Mouse (Mus musculus): ENCODE results near the gene Mymx. TPM values are rescaled to one million over a fixed set of nuclear protein-coding genes. Genes with fewer than 3 reads are reported as not detected.
"Not testable (repeated sequence)": the region's sequence is repeated elsewhere in the genome, so short reads cannot be mapped to it uniquely, and the experiment has no call there.

Gene Mymx
- polyA plus RNA-seq, 1 experiment from 2014 or later: 0.92 TPM

- Histone ChIP-seq H3K36me3 (no peaks in the 10 kb centered on the region), H3K9ac (no peak overlapping the region), H3K4me3 (no peak overlapping the region), H3K4me2 (no peak overlapping the region), H3K27me3 (replicated peaks) (no peaks in the 10 kb centered on the region), H3K9me3 (replicated peaks) (no peaks in the 10 kb centered on the region), H3K27ac (ENCODE audit: poor library complexity, severe bottlenecking) (no peak overlapping the region), H3K4me1 (replicated peaks) (peaks cover 26% of the 10 kb centered on the region)
- ATAC-seq (ENCODE audit: insufficient number of reproducible peaks, low FRiP score): no peak
- WGBS: 36% methylated on average over 3 of the region's 3 CpGs
Observed at GRCm38 (mm10) chr17:45628160-45628559, 26.3 kb upstream of the Mymx start.

- Histone ChIP-seq H3K27me3 (replicated peaks) (no peaks in the 10 kb centered on the region), H3K4me1 (replicated peaks) (peaks cover 26% of the 10 kb centered on the region), H3K9ac (peak overlapping the region; percentile 56), H3K36me3 (no peaks in the 10 kb centered on the region), H3K27ac (ENCODE audit: poor library complexity, severe bottlenecking) (no peak overlapping the region), H3K4me3 (no peak overlapping the region; the same call in 1 of the 2 replicates), H3K9me3 (replicated peaks) (no peaks in the 10 kb centered on the region), H3K4me2 (peak overlapping the region; percentile 56)
- no peak for ATAC-seq (ENCODE audit: insufficient number of reproducible peaks, low FRiP score)
- 22% methylated on average over 15 of the region's 15 CpGs for WGBS
Observed at GRCm38 (mm10) chr17:45626577-45627134, 24.8 kb upstream of the Mymx start.

DNA sequence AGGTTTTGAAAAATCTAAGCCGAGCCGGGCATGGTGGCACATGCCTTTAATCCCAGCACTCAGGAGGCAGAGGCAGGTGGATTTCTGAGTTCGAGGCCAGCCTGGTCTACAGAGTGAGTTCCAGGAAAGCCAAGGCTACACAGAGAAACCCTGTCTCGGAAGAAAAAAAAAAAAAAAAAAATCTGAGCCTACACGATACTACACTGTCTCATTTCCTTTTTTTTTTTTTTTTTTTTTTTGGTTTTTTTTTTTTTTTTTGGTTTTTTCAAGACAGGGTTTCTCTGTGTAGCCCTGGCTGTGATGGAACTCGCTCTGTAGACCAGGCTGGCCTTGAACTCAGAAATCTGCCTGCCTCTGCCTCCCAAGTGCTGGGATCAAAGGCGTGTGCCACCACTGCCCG, 21.5 kb upstream of the Mymx start:
- H3K9ac ChIP-seq; H3K27me3 ChIP-seq (replicated peaks); H3K36me3 ChIP-seq; ATAC-seq (ENCODE audit: insufficient number of reproducible peaks, low FRiP score); H3K27ac ChIP-seq (ENCODE audit: poor library complexity, severe bottlenecking); H3K4me3 ChIP-seq; H3K4me2 ChIP-seq; H3K9me3 ChIP-seq (replicated peaks): not testable (repeated sequence)
- H3K4me1 ChIP-seq (replicated peaks): peaks cover 19% of the 10 kb centered on the region
- 82% methylated on average over 8 of the region's 8 CpGs for WGBS

- Histone ChIP-seq H3K27ac (ENCODE audit: poor library complexity, severe bottlenecking) (peak overlapping the region; percentile 77), H3K4me3 (peak overlapping the region; percentile 29), H3K4me2 (peak overlapping the region; percentile 61), H3K27me3 (replicated peaks) (no peaks in the 10 kb centered on the region), H3K4me1 (replicated peaks) (peaks cover 15% of the 10 kb centered on the region), H3K9ac (peak overlapping the region; percentile 40; the same call in 1 of the 2 replicates), H3K36me3 (no peaks in the 10 kb centered on the region), H3K9me3 (replicated peaks) (no peaks in the 10 kb centered on the region)
- WGBS: 15% methylated on average over 20 of the region's 20 CpGs
- ATAC-seq (ENCODE audit: insufficient number of reproducible peaks, low FRiP score): peak; percentile 71
Observed at GRCm38 (mm10) chr17:45619386-45620256, 17.7 kb upstream of the Mymx start.

GRCm38 (mm10) chr17:45618941-45619385, 17.1 kb upstream of the Mymx start:
- H3K36me3 ChIP-seq: no peaks in the 10 kb centered on the region
- H3K4me1 ChIP-seq (replicated peaks): peaks cover 15% of the 10 kb centered on the region
- ATAC-seq (ENCODE audit: insufficient number of reproducible peaks, low FRiP score): peak; percentile 83
- no peaks in the 10 kb centered on the region for H3K9me3 ChIP-seq (replicated peaks)
- H3K9ac ChIP-seq: peak overlapping the region; percentile 40; the same call in 1 of the 2 replicates
- H3K4me2 ChIP-seq: peak overlapping the region; percentile 61
- peak overlapping the region; percentile 77 for H3K27ac ChIP-seq (ENCODE audit: poor library complexity, severe bottlenecking)
- peak overlapping the region; percentile 29 for H3K4me3 ChIP-seq
- no peaks in the 10 kb centered on the region for H3K27me3 ChIP-seq (replicated peaks)
- WGBS: 17% methylated on average over 8 of the region's 8 CpGs

- H3K9me3 ChIP-seq (replicated peaks): no peaks in the 10 kb centered on the region
- H3K27ac ChIP-seq (ENCODE audit: poor library complexity, severe bottlenecking): no peak overlapping the region
- H3K27me3 ChIP-seq (replicated peaks): no peaks in the 10 kb centered on the region
- peaks cover 15% of the 10 kb centered on the region for H3K4me1 ChIP-seq (replicated peaks)
- no peak overlapping the region for H3K4me2 ChIP-seq
- no peak for ATAC-seq (ENCODE audit: insufficient number of reproducible peaks, low FRiP score)
- H3K36me3 ChIP-seq: no peaks in the 10 kb centered on the region
- H3K9ac ChIP-seq: no peak overlapping the region
- no peak overlapping the region for H3K4me3 ChIP-seq
- 83% methylated on average over 6 of the region's 6 CpGs for WGBS
Observed at GRCm38 (mm10) chr17:45617655-45618054, 15.8 kb upstream of the Mymx start.

GRCm38 (mm10) chr17:45616679-45617078, 14.8 kb upstream of the Mymx start:
- WGBS: 77% methylated on average over 3 of the region's 3 CpGs

DNA sequence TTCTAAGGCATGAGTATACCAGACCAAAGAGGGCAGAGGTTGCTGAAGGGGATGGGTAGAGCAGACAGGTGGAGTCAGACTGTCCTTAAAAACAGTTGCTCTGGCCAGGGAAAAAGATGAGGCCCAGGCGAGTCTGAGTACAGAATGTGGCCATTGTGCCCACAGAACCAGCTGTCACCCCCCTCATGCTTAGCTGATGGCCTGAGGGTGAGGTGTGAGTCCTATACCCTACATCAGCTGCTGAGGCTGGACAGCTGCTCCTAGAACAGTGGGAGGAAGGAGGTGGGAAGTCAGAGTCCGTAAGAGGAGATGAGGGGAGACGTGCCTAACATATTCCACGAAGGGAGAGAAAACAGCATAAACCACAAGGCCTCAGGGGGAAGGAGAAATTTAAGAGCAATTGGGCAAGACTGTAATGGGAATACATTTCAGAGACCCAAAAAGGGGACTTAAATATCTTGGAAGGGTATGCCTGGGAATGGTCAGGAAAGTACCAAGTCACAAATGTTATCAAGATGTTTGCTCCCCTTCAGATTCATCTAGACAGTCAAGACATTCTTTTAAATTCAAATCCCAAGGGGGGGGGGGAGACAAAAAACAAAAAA, 14.2 kb upstream of the Mymx start:
- Histone ChIP-seq H3K4me1 (replicated peaks) (peaks cover 15% of the 10 kb centered on the region), H3K36me3 (no peaks in the 10 kb centered on the region), H3K9me3 (replicated peaks) (no peaks in the 10 kb centered on the region), H3K27me3 (replicated peaks) (no peaks in the 10 kb centered on the region), H3K9ac (no peak overlapping the region), H3K27ac (ENCODE audit: poor library complexity, severe bottlenecking) (no peak overlapping the region), H3K4me3 (no peak overlapping the region), H3K4me2 (no peak overlapping the region)
- no peak for ATAC-seq (ENCODE audit: insufficient number of reproducible peaks, low FRiP score)
- 50% methylated on average over 4 of the region's 4 CpGs for WGBS

More at GRCm38 (mm10) chr17:45616679-45617078, 14.8 kb upstream of the Mymx start:
- Histone ChIP-seq H3K27me3 (replicated peaks) (no peaks in the 10 kb centered on the region), H3K4me1 (replicated peaks) (peaks cover 15% of the 10 kb centered on the region), H3K9ac (no peak overlapping the region), H3K27ac (ENCODE audit: poor library complexity, severe bottlenecking) (no peak overlapping the region), H3K4me2 (no peak overlapping the region), H3K36me3 (no peaks in the 10 kb centered on the region), H3K4me3 (no peak overlapping the region), H3K9me3 (replicated peaks) (no peaks in the 10 kb centered on the region)
- ATAC-seq (ENCODE audit: insufficient number of reproducible peaks, low FRiP score): no peak

DNA sequence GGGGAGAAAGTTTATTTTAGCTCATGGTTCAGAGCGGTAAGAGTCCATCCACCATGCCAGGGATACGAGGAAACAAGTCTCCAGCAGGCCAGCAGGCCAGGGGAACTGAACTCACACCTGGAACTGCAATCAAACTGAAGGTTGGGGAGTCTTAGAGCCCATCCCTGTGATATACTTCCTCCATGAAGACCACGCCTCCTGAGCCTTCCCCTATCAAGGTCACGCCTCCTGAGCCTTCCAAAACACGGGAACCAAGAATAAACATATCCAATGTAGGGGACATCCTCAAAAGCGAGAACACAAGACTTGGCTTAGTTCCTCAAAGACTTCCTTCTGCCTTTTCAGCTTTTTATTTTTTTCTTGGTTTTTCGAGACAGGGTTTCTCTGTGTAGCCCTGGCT, 11.0 kb upstream of the Mymx start:
- no peak for ATAC-seq (ENCODE audit: insufficient number of reproducible peaks, low FRiP score)
- H3K9ac ChIP-seq: no peak overlapping the region
- H3K27ac ChIP-seq (ENCODE audit: poor library complexity, severe bottlenecking): no peak overlapping the region
- 88% methylated on average over 7 of the region's 7 CpGs for WGBS
- H3K4me3 ChIP-seq: no peak overlapping the region
- H3K27me3 ChIP-seq (replicated peaks): no peaks in the 10 kb centered on the region
- H3K4me1 ChIP-seq (replicated peaks): peaks cover 12% of the 10 kb centered on the region
- H3K9me3 ChIP-seq (replicated peaks): no peaks in the 10 kb centered on the region
- H3K4me2 ChIP-seq: no peak overlapping the region
- no peaks in the 10 kb centered on the region for H3K36me3 ChIP-seq

- no peak overlapping the region for H3K4me2 ChIP-seq
- WGBS: 75% methylated on average over 8 of the region's 8 CpGs
- no peak for ATAC-seq (ENCODE audit: insufficient number of reproducible peaks, low FRiP score)
Observed at GRCm38 (mm10) chr17:45612008-45612407, 10.1 kb upstream of the Mymx start.

More at GRCm38 (mm10) chr17:45612008-45612407, 10.1 kb upstream of the Mymx start:
- peaks cover 5% of the 10 kb centered on the region for H3K9me3 ChIP-seq (replicated peaks)
- H3K27me3 ChIP-seq (replicated peaks): no peaks in the 10 kb centered on the region
- no peak overlapping the region for H3K27ac ChIP-seq (ENCODE audit: poor library complexity, severe bottlenecking)
- H3K9ac ChIP-seq: no peak overlapping the region
- H3K4me1 ChIP-seq (replicated peaks): peaks cover 12% of the 10 kb centered on the region
- no peaks in the 10 kb centered on the region for H3K36me3 ChIP-seq
- H3K4me3 ChIP-seq: no peak overlapping the region
